Mouse (Mus musculus) heart, postnatal 10 days (tissue): ENCODE results near the gene Ssxb10. TPM values are rescaled to one million over a fixed set of nuclear protein-coding genes. Genes with fewer than 3 reads are reported as not detected.
A peak's percentile ranks its signal among the peaks of the same experiment; 100 is the strongest.
"Not testable (repeated sequence)": the region's sequence is repeated elsewhere in the genome, so short reads cannot be mapped to it uniquely, and the experiment has no call there.

Source experiments
- DNase-seq, 2 experiments: peaks; one replicate each; pipeline ENCODE4 v3.0.0; 2021
- intact Hi-C: fragments of 180-260 bp; cut with DNase I; formaldehyde crosslinking; loops from one replicate; pipeline ENCODE4 v1.15.1; 2025
- total RNA-seq, 2 experiments: library from RNA; stranded (reverse); gene quantifications; 2 replicates each; pipeline ENCODE4 v1.2.3; 2021

Ssxb10 gene
- total RNA-seq, result not detected

GRCm38 (mm10) chrX:8327124-8327523 is at the start of gene Ssxb10:
Gene Ssxb10, plus strand, starts transcription at chrX:8327424.
- intact Hi-C loops, result no loop called here

GRCm38 (mm10) chrX:8288621-8289020 is 38.6 kb upstream of the Ssxb10 start:
- intact Hi-C loops, result no loop called here
- no peak for DNase-seq

More at GRCm38 (mm10) chrX:8327124-8327523, at the start of gene Ssxb10:
- DNase-seq, result no peak

GRCm38 (mm10) chrX:8309302-8309701 is 17.9 kb upstream of the Ssxb10 start:
- intact Hi-C loops, result no loop called here
- no peak for DNase-seq

GRCm38 (mm10) chrX:8314905-8315304 is 12.3 kb upstream of the Ssxb10 start:
- DNase-seq, result peak; percentile 14 to 37
- intact Hi-C loops, result not testable (repeated sequence)

- intact Hi-C loops, DNase-seq: not testable (repeated sequence)
These were observed 39.5 kb downstream of the Ssxb10 start, which contains the start of gene Ssxb9 for GRCm38 (mm10) chrX:8366678-8367077. Gene Ssxb9, plus strand, starts transcription at chrX:8366978.

Other genes starting within 250 kb of the Ssxb10 start
- 1 to 10 TPM; 2.3 to 3.0 TPM for gene Was, start 236.9 kb upstream of the Ssxb10 start, total RNA-seq
- 10 to 100 TPM; 79.1 to 79.3 TPM for gene Wdr13, start 194.5 kb upstream of the Ssxb10 start, total RNA-seq
- 100 to 1,000 TPM; 341 to 398 TPM for gene Rbm3, start 181.5 kb upstream of the Ssxb10 start, total RNA-seq
- gene Tbc1d25, start 151.2 kb upstream of the Ssxb10 start, total RNA-seq, result 1 to 10 TPM; 6.0 to 6.5 TPM
- gene Ebp, start 133.9 kb upstream of the Ssxb10 start, total RNA-seq, result 10 to 100 TPM; 22.8 to 26.1 TPM
- 1 to 10 TPM; 2.4 to 3.1 TPM for gene Porcn, start 120.9 kb upstream of the Ssxb10 start, total RNA-seq
- gene Ftsj1, start 75.0 kb upstream of the Ssxb10 start, total RNA-seq, result 10 to 100 TPM; 13.3 to 13.7 TPM
- 1 to 10 TPM; 1.3 to 1.8 TPM for gene Slc38a5, start 56.3 kb upstream of the Ssxb10 start, total RNA-seq
- gene Ssxb9, start 39.6 kb downstream of the Ssxb10 start, total RNA-seq, result not detected
- not detected for gene Ssxb1, start 85.9 kb downstream of the Ssxb10 start, total RNA-seq
- gene Ssxb2, start 134.3 kb downstream of the Ssxb10 start, total RNA-seq, result not detected
- gene Gm14459, start 197.5 kb downstream of the Ssxb10 start, total RNA-seq, result not detected
- gene Ssxb6, start 220.8 kb downstream of the Ssxb10 start, total RNA-seq, result not detected